Mouse (Mus musculus): ENCODE data around the gene R3hdm4.

GRCm38 (mm10) chr10:79955691-79956090 lies 34.7 kb upstream of the R3hdm4 start:
- TF ChIP-seq CTCF (IDR thresholded peaks at IDR 0.05; ENCODE audit: low read depth, low read length): no peak
- no peak for TF ChIP-seq POLR2A (IDR thresholded peaks at IDR 0.05; ENCODE audit: borderline replicate concordance, low read depth, low read length)

Measured in bone marrow macrophage, adult 2 months (primary cell).